Mouse (Mus musculus): ENCODE results near the gene Tipin. TPM values are rescaled to one million over a fixed set of nuclear protein-coding genes. Genes with fewer than 3 reads are reported as not detected.
"Not testable (repeated sequence)": the region's sequence is repeated elsewhere in the genome, so short reads cannot be mapped to it uniquely, and the experiment has no call there.

The Tipin gene
- total RNA-seq, 2 experiments from 2014 or later = 14.8 to 15.6 TPM

DNA sequence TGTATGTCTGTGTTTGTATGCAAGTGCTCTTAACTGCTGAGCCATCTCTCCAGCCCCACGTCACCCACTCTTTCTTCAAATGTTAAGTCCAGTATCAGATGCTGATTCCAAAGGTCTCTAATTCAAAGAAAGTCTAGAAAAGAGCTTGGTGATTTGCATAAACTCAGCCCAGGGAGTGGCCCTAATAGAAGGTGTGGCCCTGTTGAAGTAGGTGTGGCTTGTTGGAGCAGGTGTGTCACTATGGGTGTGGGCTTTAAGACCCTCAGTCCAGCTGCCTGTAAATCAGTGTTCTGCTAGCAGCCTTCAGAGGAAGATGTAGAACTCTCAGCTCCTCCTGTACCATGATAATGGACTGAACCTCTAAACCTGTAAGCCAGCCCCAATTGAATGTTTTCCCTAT, 14.2 kb upstream of the Tipin start:
- DNase-seq (ENCODE audit: low spot score in 2 of 2) = no peak
- intact Hi-C loops (cut with DNase I) = no loop called here

- DNase-seq (ENCODE audit: low spot score in 2 of 2) = no peak
- intact Hi-C loops (cut with DNase I) = no loop called here
Measured at GRCm38 (mm10) chr9:64268196-64268595, 13.2 kb upstream of the Tipin start.

DNA sequence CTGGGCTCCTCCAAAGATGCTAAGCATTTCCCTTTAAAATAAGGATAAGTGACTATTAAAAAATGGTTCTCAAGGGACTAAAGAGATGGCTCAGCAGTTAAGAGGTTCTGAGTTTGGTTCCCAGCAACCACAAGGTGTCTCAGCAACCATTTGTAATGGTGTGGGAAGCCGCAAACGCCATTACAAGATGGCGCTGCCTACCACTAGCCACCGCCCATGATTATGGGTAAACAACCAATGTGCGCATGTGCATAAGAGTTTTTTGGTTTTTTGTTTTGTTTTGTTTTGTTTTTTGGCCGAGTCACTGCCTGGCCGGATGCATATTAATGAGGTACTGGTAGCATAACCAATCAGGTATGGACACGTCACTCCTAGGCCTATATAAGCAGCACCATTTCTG, 12.5 kb upstream of the Tipin start:
- DNase-seq (ENCODE audit: low spot score in 2 of 2); intact Hi-C loops (cut with DNase I): not testable (repeated sequence)

GRCm38 (mm10) chr9:64271249-64271648, 10.1 kb upstream of the Tipin start:
- intact Hi-C loops (cut with DNase I) = loop anchor here (5.0 to 10.0 kb wide), 2 partner anchors 134 to 694 kb away; partner anchors contain the start of gene Ints14
- no peak for DNase-seq (ENCODE audit: low spot score in 2 of 2)

- peak; percentile 73 to 86 for DNase-seq (ENCODE audit: low spot score in 2 of 2)
- intact Hi-C loops (cut with DNase I) = loop anchor here (2.0 to 10.0 kb wide), 3 partner anchors 94 to 692 kb away; partner anchors contain the start of genes Ints14 and Snapc5
Measured at GRCm38 (mm10) chr9:64272611-64273010, 8.8 kb upstream of the Tipin start.

DNA sequence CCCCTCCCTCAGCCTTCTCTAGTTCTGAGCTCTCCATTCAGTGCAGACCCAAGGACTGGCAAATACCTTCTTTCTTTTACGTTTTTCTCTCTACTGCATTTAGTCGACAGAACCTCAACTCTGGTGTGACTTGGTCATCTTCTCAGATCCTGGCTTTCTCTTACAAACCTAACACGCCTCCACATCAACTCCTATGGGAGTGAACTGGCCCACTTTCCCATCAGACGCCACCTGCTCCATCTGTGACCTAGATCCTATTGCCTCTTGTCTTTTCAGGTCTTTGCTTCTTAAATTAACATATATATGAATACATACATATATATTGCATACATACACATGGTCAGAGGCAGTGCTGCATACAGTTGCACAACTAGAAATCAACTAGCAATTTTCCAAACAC, 7.6 kb upstream of the Tipin start:
- peak in 1 of 2 experiments; percentile 30 for DNase-seq (ENCODE audit: low spot score in 2 of 2)
- intact Hi-C loops (cut with DNase I) = loop anchor here (2.0 to 10.0 kb wide), 3 partner anchors 95 to 691 kb away; partner anchors contain the start of genes Ints14 and Snapc5

- no peak for DNase-seq (ENCODE audit: low spot score in 2 of 2)
- intact Hi-C loops (cut with DNase I) = loop anchor here (5.0 to 10.0 kb wide), 2 partner anchors 137 to 691 kb away; partner anchors contain the start of gene Ints14
Measured at GRCm38 (mm10) chr9:64274291-64274690, 7.1 kb upstream of the Tipin start.

DNA sequence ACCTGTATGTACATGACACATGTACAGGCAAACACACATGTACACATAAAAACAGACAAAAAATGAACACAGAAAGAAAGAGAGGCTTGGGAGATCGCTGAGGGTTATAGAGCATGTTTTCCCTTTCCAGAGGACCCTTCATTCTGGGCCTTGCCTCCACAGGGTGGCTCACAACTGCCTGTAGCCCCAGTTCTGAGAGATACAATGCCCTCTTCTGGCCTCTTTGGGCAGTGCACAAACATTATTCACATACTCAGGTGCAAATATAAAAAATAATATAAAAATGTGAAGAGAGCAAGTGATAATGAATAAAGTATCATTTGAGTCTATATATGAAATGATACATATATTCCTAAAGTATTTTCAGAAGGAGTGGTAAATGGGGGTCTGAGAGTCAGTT, 6.5 kb upstream of the Tipin start:
- DNase-seq (ENCODE audit: low spot score in 2 of 2) = no peak
- intact Hi-C loops (cut with DNase I) = loop anchor here (5.0 to 10.0 kb wide), 2 partner anchors 138 to 690 kb away; partner anchors contain the start of gene Ints14

- intact Hi-C loops (cut with DNase I) = loop anchor here (10.0 kb wide), 1 partner anchor 687 kb away; the partner anchor contains the start of gene Ints14
- DNase-seq (ENCODE audit: low spot score in 2 of 2) = peak; percentile 78
Measured at GRCm38 (mm10) chr9:64277706-64278105, 3.7 kb upstream of the Tipin start.

GRCm38 (mm10) chr9:64278665-64279310, 2.6 kb upstream of the Tipin start:
- intact Hi-C loops (cut with DNase I) = loop anchor here (10.0 kb wide), 1 partner anchor 686 kb away; the partner anchor contains the start of gene Ints14
- no peak for DNase-seq (ENCODE audit: low spot score in 2 of 2)

- intact Hi-C loops (cut with DNase I) = no loop called here
- no peak for DNase-seq (ENCODE audit: low spot score in 2 of 2)
Measured at GRCm38 (mm10) chr9:64281781-64282178, 399 bp downstream of the Tipin start.

- no peak for DNase-seq (ENCODE audit: low spot score in 2 of 2)
- intact Hi-C loops (cut with DNase I) = no loop called here
Measured at GRCm38 (mm10) chr9:64282404-64282987, 1.1 kb downstream of the Tipin start.

- intact Hi-C loops (cut with DNase I); DNase-seq (ENCODE audit: low spot score in 2 of 2): not testable (repeated sequence)
Measured at GRCm38 (mm10) chr9:64303086-64303485, 21.7 kb downstream of the Tipin start.

- intact Hi-C loops (cut with DNase I) = no loop called here
- no peak for DNase-seq (ENCODE audit: low spot score in 2 of 2)
Measured at GRCm38 (mm10) chr9:64306476-64307312, 25.3 kb downstream of the Tipin start.

DNA sequence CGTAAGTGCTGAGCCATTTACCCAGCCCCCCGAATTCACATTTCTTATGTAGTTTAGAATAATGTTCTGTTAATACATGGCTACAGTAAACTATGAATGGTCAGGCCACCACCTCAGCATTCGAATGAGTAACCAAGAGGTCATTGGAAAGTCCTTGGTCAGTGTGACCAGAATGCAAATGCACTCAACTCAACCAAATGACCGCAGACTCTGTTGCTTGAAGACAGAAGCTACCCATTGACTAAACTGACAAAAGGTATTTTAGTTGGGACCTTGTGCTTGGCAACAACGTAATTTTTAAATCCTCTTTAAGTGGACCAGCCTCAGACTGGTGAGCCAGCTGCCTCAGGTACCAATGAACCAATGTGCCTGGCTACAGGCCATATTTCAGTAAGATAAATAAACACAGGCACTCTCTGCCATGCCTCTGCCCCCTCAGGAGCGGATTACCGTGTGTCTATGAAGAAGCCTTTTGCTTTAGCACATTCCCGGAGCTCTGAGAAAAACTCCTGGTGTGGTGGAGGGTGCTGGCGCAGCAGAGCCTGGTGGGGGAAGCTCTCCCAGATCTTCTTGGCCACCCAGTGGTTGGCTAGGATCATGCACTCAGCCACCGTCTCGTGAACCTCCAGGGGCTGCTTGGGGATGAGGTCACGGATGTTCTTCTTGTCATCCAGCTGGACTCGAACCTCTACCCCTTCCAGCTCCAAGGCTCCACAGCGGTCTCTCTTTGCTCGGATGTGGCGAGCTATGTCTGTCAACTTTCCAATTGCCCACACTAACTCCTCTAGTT, 29.8 kb downstream of the Tipin start:
- intact Hi-C loops (cut with DNase I) = no loop called here
- peak in 1 of 2 experiments; percentile 9 for DNase-seq (ENCODE audit: low spot score in 2 of 2)

GRCm38 (mm10) chr9:64312128-64312527, 30.7 kb downstream of the Tipin start:
- no peak for DNase-seq (ENCODE audit: low spot score in 2 of 2)
- intact Hi-C loops (cut with DNase I) = no loop called here

- no peak for DNase-seq (ENCODE audit: low spot score in 2 of 2)
- intact Hi-C loops (cut with DNase I) = no loop called here
Measured at GRCm38 (mm10) chr9:64314696-64315095, 33.3 kb downstream of the Tipin start.

DNA sequence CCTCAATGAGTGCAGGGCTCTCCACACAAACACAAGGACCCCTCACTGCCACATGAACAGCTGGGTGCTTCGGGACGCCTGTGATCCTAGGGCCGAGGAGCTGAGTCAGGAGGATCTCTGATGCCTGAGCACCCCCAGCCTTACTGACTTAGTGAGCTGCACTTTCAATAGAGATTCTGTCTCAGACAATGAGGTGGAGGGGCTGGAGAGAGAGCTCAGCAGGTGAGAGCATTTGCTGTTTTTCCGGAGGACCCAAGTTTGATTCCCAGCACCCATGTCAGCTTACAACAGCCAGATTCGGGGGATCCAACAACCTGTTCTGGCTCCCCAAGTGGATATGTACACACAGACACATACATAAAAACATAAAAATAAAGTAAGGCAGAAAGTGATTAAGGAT, 35.6 kb downstream of the Tipin start:
- no peak for DNase-seq (ENCODE audit: low spot score in 2 of 2)
- intact Hi-C loops (cut with DNase I) = no loop called here

DNA sequence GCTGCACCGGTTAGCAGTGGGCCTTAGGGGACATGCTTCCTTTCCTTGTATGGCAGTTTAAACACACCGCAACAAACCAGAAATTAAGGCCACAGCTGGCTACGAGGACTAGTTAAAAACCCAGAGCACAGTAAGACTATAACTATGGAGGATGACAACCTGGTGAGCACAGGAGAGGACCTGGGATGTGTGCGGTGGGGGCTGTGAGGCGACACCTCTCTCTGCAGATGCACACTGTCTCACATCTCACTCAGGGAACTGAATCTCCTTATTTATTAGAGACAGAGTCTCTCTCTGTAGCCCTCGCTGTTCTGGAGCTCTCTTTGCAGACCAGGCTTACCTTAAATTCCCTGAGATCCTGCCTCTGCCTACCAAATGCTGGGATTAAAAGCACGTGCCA, 42.6 kb downstream of the Tipin start:
- no peak for DNase-seq (ENCODE audit: low spot score in 2 of 2)
- intact Hi-C loops (cut with DNase I) = no loop called here
